Mouse (Mus musculus) limb, embryonic 12.5 days (tissue): Measurements from ENCODE around the gene Clec3b. TPM values are rescaled to one million over a fixed set of nuclear protein-coding genes. Genes with fewer than 3 reads are reported as not detected.

Experiments used
- ATAC-seq: fragments of 200-750 bp; cut with Nextera tagmentation; 2 replicates; pipeline ENCODE4 v1.8.0; 2017; ENCODE audit warnings: low read depth, moderate TSS enrichment; ENCODE audit not compliant: insufficient number of reproducible peaks, insufficient read depth, low FRiP score, low TSS enrichment
- H3K27ac ChIP-seq: fragments of 300-500 bp; sonication (generic); 2 replicates; pipeline ENCODE4 v1.5.1; 2016; ENCODE audit warnings: mild to moderate bottlenecking, moderate library complexity
- H3K27me3 ChIP-seq: fragments of 300-500 bp; sonication (generic); 2 replicates; pipeline ENCODE4 v1.6.1; 2016; ENCODE audit warnings: mild to moderate bottlenecking, moderate library complexity
- H3K36me3 ChIP-seq: fragments of 300-500 bp; sonication (generic); 2 replicates; pipeline ENCODE4 v1.6.1; 2016; ENCODE audit warnings: mild to moderate bottlenecking, moderate library complexity
- H3K4me1 ChIP-seq: fragments of 300-500 bp; sonication (generic); replicated peaks from 2 replicates; pipeline ENCODE4 v1.6.1; 2016
- H3K4me2 ChIP-seq: fragments of 300-500 bp; sonication (generic); 2 replicates; pipeline ENCODE4 v1.6.1; 2016; ENCODE audit warnings: mild to moderate bottlenecking, moderate library complexity
- H3K4me3 ChIP-seq: fragments of 300-500 bp; sonication (generic); replicated peaks from 2 replicates; pipeline ENCODE4 v1.5.1; 2016; ENCODE audit warnings: mild to moderate bottlenecking
- H3K9ac ChIP-seq: fragments of 300-500 bp; sonication (generic); replicated peaks from 2 replicates; pipeline ENCODE4 v1.6.1; 2016; ENCODE audit warnings: mild to moderate bottlenecking, moderate library complexity
- H3K9me3 ChIP-seq: fragments of 300-500 bp; sonication (generic); 2 replicates; pipeline ENCODE4 v1.6.1; 2016; ENCODE audit warnings: mild to moderate bottlenecking, moderate library complexity
- WGBS: fragments of 180-500 bp; shearing (Covaris S2); methylation state at CpG from one replicate; pipeline ENCODE4 v1.1.7; 2016; 5-methylcytosine and 5-hydroxymethylcytosine counted together
- polyA plus RNA-seq: library from polyadenylated mRNA; unstranded; fragments of >200 nt; fragmentation: Nextera tagmentation; extraction: Ambion mirVana; gene quantifications from 2 replicates; pipeline ENCODE4 v1.2.1, GENCODE M21; 2016

The Clec3b gene
- polyA plus RNA-seq, 1 experiment from 2014 or later = not detected

- 95% methylated on average over 6 of the region's 6 CpGs for WGBS
- Histone ChIP-seq H3K4me3 (no peak overlapping the region), H3K4me2 (no peak overlapping the region), H3K4me1 (no peaks in the 10 kb centered on the region), H3K9me3 (no peaks in the 10 kb centered on the region), H3K36me3 (peaks cover 88% of the 10 kb centered on the region), H3K9ac (no peak overlapping the region), H3K27me3 (no peaks in the 10 kb centered on the region), H3K27ac (no peak overlapping the region)
- no peak for ATAC-seq
Observed at GRCm38 (mm10) chr9:123123571-123124412, 27.0 kb upstream of the Clec3b start.

- H3K27ac ChIP-seq = no peak overlapping the region
- H3K9ac ChIP-seq = no peak overlapping the region
- ATAC-seq = no peak
- H3K27me3 ChIP-seq = no peaks in the 10 kb centered on the region
- H3K9me3 ChIP-seq = no peaks in the 10 kb centered on the region
- H3K4me1 ChIP-seq = no peaks in the 10 kb centered on the region
- no peak overlapping the region for H3K4me2 ChIP-seq
- 97% methylated on average over 2 of the region's 2 CpGs for WGBS
- H3K36me3 ChIP-seq = peaks cover 88% of the 10 kb centered on the region
- H3K4me3 ChIP-seq = no peak overlapping the region
Observed at GRCm38 (mm10) chr9:123124413-123124981, 26.2 kb upstream of the Clec3b start.

GRCm38 (mm10) chr9:123127663-123128062 lies 23.1 kb upstream of the Clec3b start:
- no peak overlapping the region for H3K4me2 ChIP-seq
- no peak overlapping the region for H3K4me3 ChIP-seq
- no peaks in the 10 kb centered on the region for H3K27me3 ChIP-seq
- peaks cover 89% of the 10 kb centered on the region for H3K36me3 ChIP-seq
- H3K9ac ChIP-seq = no peak overlapping the region
- H3K9me3 ChIP-seq = no peaks in the 10 kb centered on the region
- no peaks in the 10 kb centered on the region for H3K4me1 ChIP-seq
- ATAC-seq = no peak
- H3K27ac ChIP-seq = no peak overlapping the region
- WGBS = 94% methylated on average over 6 of the region's 6 CpGs

GRCm38 (mm10) chr9:123132994-123133393 lies 17.8 kb upstream of the Clec3b start:
- no peak overlapping the region for H3K4me2 ChIP-seq
- H3K36me3 ChIP-seq = peaks cover 100% of the 10 kb centered on the region
- H3K4me1 ChIP-seq = peaks cover 4% of the 10 kb centered on the region; the same call in 1 of the 2 replicates
- ATAC-seq = no peak
- H3K4me3 ChIP-seq = no peak overlapping the region
- 88% methylated on average over 3 of the region's 3 CpGs for WGBS
- H3K9ac ChIP-seq = no peak overlapping the region
- H3K9me3 ChIP-seq = no peaks in the 10 kb centered on the region
- no peak overlapping the region for H3K27ac ChIP-seq
- H3K27me3 ChIP-seq = no peaks in the 10 kb centered on the region

GRCm38 (mm10) chr9:123136953-123137682 lies 13.6 kb upstream of the Clec3b start:
- Histone ChIP-seq H3K27ac (peak overlapping the region; percentile 23; the same call in 1 of the 2 replicates), H3K36me3 (peaks cover 100% of the 10 kb centered on the region), H3K4me2 (no peak overlapping the region), H3K4me1 (peaks cover 4% of the 10 kb centered on the region; the same call in 1 of the 2 replicates), H3K27me3 (no peaks in the 10 kb centered on the region), H3K4me3 (no peak overlapping the region), H3K9me3 (0 out of 2 replicates have a peak, but pooled peaks cover 4% of the 10 kb centered on the region), H3K9ac (no peak overlapping the region)
- ATAC-seq = no peak
- WGBS = 81% methylated on average over 7 of the region's 7 CpGs

GRCm38 (mm10) chr9:123138891-123139474 lies 11.8 kb upstream of the Clec3b start:
- H3K9me3 ChIP-seq = peaks cover 11% of the 10 kb centered on the region
- no peak for ATAC-seq
- H3K4me1 ChIP-seq = peaks cover 4% of the 10 kb centered on the region; the same call in 1 of the 2 replicates
- no peak overlapping the region for H3K27ac ChIP-seq
- no peak overlapping the region for H3K9ac ChIP-seq
- peaks cover 85% of the 10 kb centered on the region for H3K36me3 ChIP-seq
- H3K4me2 ChIP-seq = no peak overlapping the region
- H3K27me3 ChIP-seq = no peaks in the 10 kb centered on the region
- 70% methylated on average over 5 of the region's 5 CpGs for WGBS
- no peak overlapping the region for H3K4me3 ChIP-seq

GRCm38 (mm10) chr9:123139887-123140614 lies 10.7 kb upstream of the Clec3b start:
- 91% methylated on average over 4 of the region's 4 CpGs for WGBS
- no peak overlapping the region for H3K27ac ChIP-seq
- no peaks in the 10 kb centered on the region for H3K27me3 ChIP-seq
- peaks cover 18% of the 10 kb centered on the region for H3K9me3 ChIP-seq
- no peak overlapping the region for H3K4me2 ChIP-seq
- H3K4me1 ChIP-seq = peaks cover 4% of the 10 kb centered on the region; the same call in 1 of the 2 replicates
- no peak for ATAC-seq
- H3K4me3 ChIP-seq = no peak overlapping the region
- no peak overlapping the region for H3K9ac ChIP-seq
- peaks cover 77% of the 10 kb centered on the region for H3K36me3 ChIP-seq

GRCm38 (mm10) chr9:123148430-123148829 lies 2.3 kb upstream of the Clec3b start:
- Histone ChIP-seq H3K9ac (no peak overlapping the region), H3K9me3 (peaks cover 18% of the 10 kb centered on the region), H3K4me3 (no peak overlapping the region), H3K27me3 (no peaks in the 10 kb centered on the region), H3K4me2 (no peak overlapping the region), H3K36me3 (peaks cover 3% of the 10 kb centered on the region; the same call in 1 of the 2 replicates), H3K4me1 (no peaks in the 10 kb centered on the region), H3K27ac (no peak overlapping the region)
- ATAC-seq = no peak
- 81% methylated on average over 5 of the region's 5 CpGs for WGBS

- H3K4me1 ChIP-seq = no peaks in the 10 kb centered on the region
- H3K9ac ChIP-seq = no peak overlapping the region
- H3K4me3 ChIP-seq = no peak overlapping the region
- no peak overlapping the region for H3K27ac ChIP-seq
- H3K27me3 ChIP-seq = peaks cover 4% of the 10 kb centered on the region
- ATAC-seq = no peak
- no peaks in the 10 kb centered on the region for H3K9me3 ChIP-seq
- H3K4me2 ChIP-seq = no peak overlapping the region
- H3K36me3 ChIP-seq = no peaks in the 10 kb centered on the region
- WGBS = 44% methylated on average over 1 of the region's 1 CpGs
Observed at GRCm38 (mm10) chr9:123151561-123151960, 815 bp downstream of the Clec3b start.

GRCm38 (mm10) chr9:123152026-123152425 lies 1.3 kb downstream of the Clec3b start:
- H3K36me3 ChIP-seq = no peaks in the 10 kb centered on the region
- H3K4me2 ChIP-seq = no peak overlapping the region
- no peaks in the 10 kb centered on the region for H3K9me3 ChIP-seq
- H3K27ac ChIP-seq = no peak overlapping the region
- no peak overlapping the region for H3K4me3 ChIP-seq
- H3K9ac ChIP-seq = no peak overlapping the region
- peaks cover 5% of the 10 kb centered on the region for H3K27me3 ChIP-seq
- ATAC-seq = no peak
- 68% methylated on average over 3 of the region's 3 CpGs for WGBS
- H3K4me1 ChIP-seq = no peaks in the 10 kb centered on the region
